Mouse (Mus musculus): ENCODE results near the gene Blmh. TPM values are rescaled to one million over a fixed set of nuclear protein-coding genes. Genes with fewer than 3 reads are reported as not detected.

The Blmh gene
- polyA plus RNA-seq, 1 experiment: 97.3 TPM

DNA sequence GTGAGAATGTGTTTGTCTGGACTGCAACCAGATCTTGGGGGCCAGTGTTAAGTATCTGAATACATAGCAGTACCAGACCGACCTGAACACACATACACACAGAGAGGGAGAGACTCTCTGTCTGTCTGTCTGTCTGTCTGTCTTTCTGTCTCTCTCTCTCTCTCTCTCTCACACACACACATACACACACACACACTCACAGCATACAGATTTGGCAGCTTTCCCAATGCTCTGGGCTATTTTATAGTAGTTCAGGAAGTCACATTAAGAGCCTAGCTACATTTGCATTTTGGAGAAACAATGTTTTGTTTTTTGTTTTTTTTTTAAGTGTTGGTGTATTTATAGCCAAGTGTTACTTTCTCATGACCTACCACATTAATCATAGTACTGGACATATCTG, 27.5 kb upstream of the Blmh start:
- TF ChIP-seq CTCF (IDR thresholded peaks at IDR 0.05; ENCODE audit: borderline replicate concordance, insufficient read depth, low read length) (no peak), POLR2A (IDR thresholded peaks at IDR 0.05; ENCODE audit: low read depth, low read length) (no peak)
- Histone ChIP-seq H3K27ac (ENCODE audit: insufficient read depth, low read length) (no peak overlapping the region), H3K4me1 (ENCODE audit: control insufficient read depth, insufficient read depth, low read length) (peaks cover 7% of the 10 kb centered on the region), H3K4me3 (ENCODE audit: insufficient read depth, low read length) (no peak overlapping the region)

DNA sequence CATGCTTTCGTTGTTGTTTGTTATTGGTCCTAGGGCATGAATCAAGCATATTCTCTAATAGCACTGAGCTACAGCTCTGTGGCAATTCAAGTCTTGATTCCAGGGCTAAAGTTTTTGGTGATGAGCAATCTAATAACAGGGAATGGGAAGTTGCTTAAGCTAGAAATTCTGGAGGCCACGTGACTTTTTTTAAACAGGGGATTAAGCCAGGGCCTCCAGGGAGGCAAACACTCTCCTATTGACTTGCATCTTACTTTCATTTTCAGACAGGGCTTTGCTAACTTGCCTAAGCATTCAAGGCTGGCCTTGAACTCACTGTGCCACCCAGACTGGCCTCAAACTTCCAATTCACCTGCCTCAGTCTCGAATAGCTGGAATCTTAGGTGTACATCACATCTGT, 26.7 kb upstream of the Blmh start:
- Histone ChIP-seq H3K4me3 (ENCODE audit: insufficient read depth, low read length) (no peak overlapping the region), H3K4me1 (ENCODE audit: control insufficient read depth, insufficient read depth, low read length) (peaks cover 7% of the 10 kb centered on the region), H3K27ac (ENCODE audit: insufficient read depth, low read length) (peak overlapping the region; percentile 2; the same call in 1 of the 2 replicates)
- TF ChIP-seq POLR2A (IDR thresholded peaks at IDR 0.05; ENCODE audit: low read depth, low read length) (no peak), CTCF (IDR thresholded peaks at IDR 0.05; ENCODE audit: borderline replicate concordance, insufficient read depth, low read length) (no peak)

DNA sequence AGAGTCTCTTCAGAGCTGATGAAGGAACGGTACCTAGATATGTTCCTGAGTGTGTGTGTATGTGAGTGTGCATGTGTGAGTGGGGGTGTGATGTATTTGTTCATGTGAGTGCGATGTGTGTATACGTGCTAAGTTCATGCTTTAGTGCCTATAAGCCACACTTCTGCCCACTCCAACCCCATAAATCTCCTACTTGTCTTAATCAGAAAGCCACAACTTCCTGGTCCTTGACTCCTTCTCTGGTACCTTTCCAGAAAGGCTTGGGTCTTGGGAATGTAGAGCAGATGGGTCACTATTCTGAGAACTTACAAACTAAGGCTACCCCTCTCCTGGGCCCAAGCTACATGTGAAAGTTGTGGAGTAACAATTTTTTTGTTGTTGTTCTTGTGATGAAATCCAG, 25.9 kb upstream of the Blmh start:
- no peak overlapping the region for H3K27ac ChIP-seq (ENCODE audit: insufficient read depth, low read length)
- no peak overlapping the region for H3K4me3 ChIP-seq (ENCODE audit: insufficient read depth, low read length)
- H3K4me1 ChIP-seq (ENCODE audit: control insufficient read depth, insufficient read depth, low read length): peaks cover 7% of the 10 kb centered on the region

GRCm38 (mm10) chr11:76899758-76900738, 24.6 kb upstream of the Blmh start:
- TF ChIP-seq CTCF (IDR thresholded peaks at IDR 0.05; ENCODE audit: borderline replicate concordance, insufficient read depth, low read length) (peak; percentile 50; the same call in 1 of the 2 replicates), POLR2A (IDR thresholded peaks at IDR 0.05; ENCODE audit: low read depth, low read length) (no peak)
- peaks cover 7% of the 10 kb centered on the region for H3K4me1 ChIP-seq (ENCODE audit: control insufficient read depth, insufficient read depth, low read length)
- H3K4me3 ChIP-seq (ENCODE audit: insufficient read depth, low read length): no peak overlapping the region
- H3K27ac ChIP-seq (ENCODE audit: insufficient read depth, low read length): no peak overlapping the region

More for the DNA sequence above, 25.9 kb upstream of the Blmh start:
- TF ChIP-seq CTCF (IDR thresholded peaks at IDR 0.05; ENCODE audit: borderline replicate concordance, insufficient read depth, low read length): no peak
- no peak for TF ChIP-seq POLR2A (IDR thresholded peaks at IDR 0.05; ENCODE audit: low read depth, low read length)

DNA sequence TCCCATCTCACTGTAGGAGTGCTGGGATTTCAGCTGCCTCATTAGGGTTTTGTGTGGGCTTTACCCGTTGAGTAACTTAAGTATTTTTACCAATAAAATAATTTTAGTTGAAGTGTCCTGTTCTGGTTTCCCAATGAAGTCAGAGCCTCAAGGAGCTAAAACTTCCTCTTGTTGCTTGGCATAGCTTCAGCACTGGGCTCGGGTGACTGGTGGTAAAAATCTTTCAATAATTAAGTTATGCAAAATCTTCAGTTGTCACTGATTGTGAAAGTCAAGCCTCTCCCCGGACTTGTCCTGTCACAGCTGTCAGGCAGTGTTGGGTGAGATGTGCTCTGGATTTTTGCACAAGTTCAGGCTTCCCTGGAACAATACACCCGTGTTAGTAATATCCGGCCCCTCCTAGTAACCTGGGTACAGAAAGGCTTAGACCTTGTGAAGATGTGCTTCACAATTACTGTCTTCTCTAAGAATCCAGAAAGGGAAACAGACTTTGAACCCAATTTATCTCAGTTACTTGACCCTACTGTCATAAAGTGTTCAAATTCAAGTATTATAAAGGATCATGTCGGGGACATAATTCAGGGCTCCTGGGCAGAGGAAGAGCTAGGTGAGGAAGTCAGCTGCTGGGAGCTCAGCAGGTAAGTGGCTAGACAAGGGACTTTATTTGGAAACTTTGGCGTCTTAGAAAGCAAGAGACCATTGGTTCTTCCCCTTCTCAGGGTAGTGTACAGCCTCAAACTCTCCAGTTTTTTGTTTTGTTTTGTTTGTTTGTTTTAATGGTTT, 22.8 kb upstream of the Blmh start, which contains the start of gene Tmigd1:
Gene Tmigd1 (plus strand): TSS at position 581 of the 783 bp plus-strand sequence.
- Histone ChIP-seq H3K4me3 (ENCODE audit: insufficient read depth, low read length) (no peak within 1 kb of the TSS), H3K27ac (ENCODE audit: insufficient read depth, low read length) (no peak within 1 kb of the TSS), H3K4me1 (ENCODE audit: control insufficient read depth, insufficient read depth, low read length) (peaks cover 7% of the 10 kb centered on the region)
- TF ChIP-seq CTCF (IDR thresholded peaks at IDR 0.05; ENCODE audit: borderline replicate concordance, insufficient read depth, low read length) (no peak), POLR2A (IDR thresholded peaks at IDR 0.05; ENCODE audit: low read depth, low read length) (no peak)

- TF ChIP-seq POLR2A (IDR thresholded peaks at IDR 0.05; ENCODE audit: low read depth, low read length) (no peak), CTCF (IDR thresholded peaks at IDR 0.05; ENCODE audit: borderline replicate concordance, insufficient read depth, low read length) (no peak)
- Histone ChIP-seq H3K4me1 (ENCODE audit: control insufficient read depth, insufficient read depth, low read length) (no peaks in the 10 kb centered on the region), H3K27ac (ENCODE audit: insufficient read depth, low read length) (no peak overlapping the region), H3K4me3 (ENCODE audit: insufficient read depth, low read length) (no peak overlapping the region)
Observed at GRCm38 (mm10) chr11:76904340-76904739, 20.3 kb upstream of the Blmh start.

DNA sequence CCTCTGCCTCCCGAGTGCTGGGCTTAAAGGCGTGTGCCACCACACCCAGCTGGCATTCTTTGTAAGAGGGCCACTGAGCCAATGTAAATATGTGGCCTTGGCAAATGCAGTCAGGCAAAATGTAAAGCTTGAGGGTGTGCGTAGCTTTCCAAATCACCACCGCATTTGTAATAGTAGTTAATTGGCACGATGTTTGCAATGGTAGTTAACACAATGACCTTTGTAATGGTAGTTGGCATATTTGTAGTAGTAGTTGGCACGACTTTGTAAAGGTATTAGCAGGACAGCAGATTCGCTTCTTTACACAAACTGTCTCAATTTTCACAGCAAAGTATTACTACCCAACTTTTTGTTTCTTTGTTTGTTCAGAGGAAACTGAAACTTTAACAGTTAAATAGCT, 16.0 kb upstream of the Blmh start:
- no peak for TF ChIP-seq POLR2A (IDR thresholded peaks at IDR 0.05; ENCODE audit: low read depth, low read length)
- no peak for TF ChIP-seq CTCF (IDR thresholded peaks at IDR 0.05; ENCODE audit: borderline replicate concordance, insufficient read depth, low read length)
- no peak overlapping the region for H3K4me3 ChIP-seq (ENCODE audit: insufficient read depth, low read length)
- H3K27ac ChIP-seq (ENCODE audit: insufficient read depth, low read length): no peak overlapping the region
- H3K4me1 ChIP-seq (ENCODE audit: control insufficient read depth, insufficient read depth, low read length): peaks cover 8% of the 10 kb centered on the region

DNA sequence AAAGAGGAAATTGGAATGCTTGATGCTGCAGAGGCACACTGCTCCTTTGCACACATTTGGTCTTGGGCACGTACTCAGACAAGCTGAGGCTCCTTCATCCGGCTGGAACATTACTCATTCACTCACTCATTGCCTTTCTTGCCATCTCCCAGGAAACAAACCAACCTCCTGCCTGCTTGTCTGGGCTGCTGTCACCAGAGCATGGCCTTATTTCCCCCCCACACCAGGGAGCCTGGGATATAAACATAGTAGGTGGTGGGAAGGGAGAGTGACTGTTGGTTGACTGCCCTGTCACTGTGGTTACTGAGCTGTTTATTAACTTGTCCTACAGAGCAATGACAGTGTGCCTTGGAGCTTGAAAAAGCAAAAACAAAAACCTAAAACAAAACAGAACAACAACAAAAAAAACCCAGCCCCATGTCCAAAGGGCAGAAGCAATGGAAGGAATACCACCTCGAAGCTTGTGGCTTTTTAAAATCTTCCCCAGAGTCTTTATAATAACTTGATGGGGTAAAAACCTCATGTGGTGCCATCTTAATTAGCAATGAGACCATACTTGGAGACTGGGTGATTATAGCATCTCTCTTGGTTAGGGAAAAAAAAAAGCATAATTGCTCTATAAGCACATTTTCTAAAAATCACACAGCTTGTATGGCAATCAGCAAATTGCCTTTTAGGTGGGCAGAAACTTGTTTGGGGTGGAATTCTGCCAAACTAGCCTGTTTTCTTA, 13.1 kb upstream of the Blmh start:
- no peak overlapping the region for H3K27ac ChIP-seq (ENCODE audit: insufficient read depth, low read length)
- TF ChIP-seq POLR2A (IDR thresholded peaks at IDR 0.05; ENCODE audit: low read depth, low read length) (no peak), CTCF (IDR thresholded peaks at IDR 0.05; ENCODE audit: borderline replicate concordance, insufficient read depth, low read length) (no peak)
- H3K4me3 ChIP-seq (ENCODE audit: insufficient read depth, low read length): no peak overlapping the region

DNA sequence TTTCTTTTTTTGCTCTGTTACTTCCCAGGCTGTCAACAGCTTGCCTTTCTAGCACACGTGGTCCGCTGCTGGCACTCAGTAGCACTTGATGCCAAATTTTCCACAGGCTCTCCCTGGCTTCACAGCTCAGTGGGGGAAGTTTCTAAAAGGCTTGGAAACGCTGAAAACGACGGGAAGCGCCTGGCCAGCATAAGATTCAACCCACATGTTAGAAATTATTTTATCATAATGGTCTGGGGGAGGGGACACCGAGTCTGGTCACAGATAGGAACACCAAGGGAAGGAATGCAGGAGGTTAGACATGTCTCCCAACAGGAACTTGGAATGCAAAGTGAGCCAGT, 12.6 kb upstream of the Blmh start:
- peaks cover 8% of the 10 kb centered on the region for H3K4me1 ChIP-seq (ENCODE audit: control insufficient read depth, insufficient read depth, low read length)
- no peak overlapping the region for H3K4me3 ChIP-seq (ENCODE audit: insufficient read depth, low read length)
- TF ChIP-seq CTCF (IDR thresholded peaks at IDR 0.05; ENCODE audit: borderline replicate concordance, insufficient read depth, low read length) (no peak), POLR2A (IDR thresholded peaks at IDR 0.05; ENCODE audit: low read depth, low read length) (no peak)
- no peak overlapping the region for H3K27ac ChIP-seq (ENCODE audit: insufficient read depth, low read length)

More for the DNA sequence above, 13.1 kb upstream of the Blmh start:
- H3K4me1 ChIP-seq (ENCODE audit: control insufficient read depth, insufficient read depth, low read length): peaks cover 8% of the 10 kb centered on the region

All from embryonic fibroblast, embryonic 13.5 days (primary cell).